Mouse (Mus musculus) cerebellum, adult 9-11 months (tissue): ENCODE measurements around the gene Nrxn3.

Source experiments
- DNase-seq: peaks from one replicate; pipeline ENCODE4 v3.0.0; 2022

Nrxn3 gene

DNA sequence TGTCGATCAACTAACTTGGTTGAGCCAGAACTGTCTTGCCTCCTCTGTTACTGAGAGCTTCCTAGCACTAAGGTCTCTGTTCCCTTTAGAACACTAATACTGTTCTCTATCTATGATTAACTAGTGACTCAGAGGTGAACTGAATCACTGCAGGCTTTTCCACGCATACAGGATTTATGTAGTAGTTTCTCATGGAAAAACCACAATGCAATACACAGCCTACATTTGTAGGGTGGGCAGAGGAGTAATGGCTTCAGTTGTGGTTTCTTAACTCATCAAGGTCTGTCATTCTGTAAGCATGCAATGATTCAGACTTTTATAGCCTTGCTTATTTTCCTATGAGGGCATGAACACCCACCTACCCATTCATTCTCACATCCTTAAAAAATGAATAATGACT lies 1443.4 kb downstream of the Nrxn3 start:
- no peak for DNase-seq

DNA sequence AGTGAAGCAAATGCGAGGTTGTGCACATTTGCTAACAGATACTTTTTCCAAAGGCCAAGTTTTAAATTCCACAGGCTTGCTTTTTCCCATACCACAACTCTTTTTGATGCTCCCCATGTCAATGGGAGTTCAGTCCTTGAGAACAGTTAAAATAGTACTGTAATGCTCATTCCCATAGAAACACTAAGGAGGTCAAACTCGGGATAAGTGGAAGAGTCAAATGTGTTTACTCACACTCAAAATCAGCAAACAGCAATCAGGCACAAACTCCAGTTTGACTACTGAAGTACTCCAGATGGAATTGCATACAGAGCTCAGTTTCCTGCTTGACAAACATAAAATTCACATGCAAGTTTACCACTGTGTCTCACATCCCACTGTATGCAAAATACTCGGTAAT lies 1458.9 kb downstream of the Nrxn3 start:
- no peak for DNase-seq

DNA sequence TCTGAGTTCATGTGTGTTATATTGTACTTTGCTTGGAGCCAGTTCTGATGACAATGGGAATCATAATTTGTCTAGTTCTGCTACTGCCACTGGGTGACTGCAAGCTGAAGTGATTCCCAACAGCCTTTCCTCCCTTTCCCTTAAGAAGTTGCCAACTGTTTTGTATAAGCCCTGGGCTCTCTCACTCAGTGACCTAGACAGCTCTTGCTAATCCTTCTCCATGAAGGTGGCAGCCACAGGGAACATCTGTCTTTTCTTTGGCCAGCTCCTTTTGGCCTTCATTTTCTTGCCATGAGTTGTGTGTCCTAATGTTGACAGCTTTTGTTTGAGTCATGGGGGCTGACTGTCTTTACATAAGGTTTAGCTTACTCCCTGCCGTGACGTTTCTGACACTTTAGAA lies 1460.3 kb downstream of the Nrxn3 start:
- peak; percentile 27 for DNase-seq

DNA sequence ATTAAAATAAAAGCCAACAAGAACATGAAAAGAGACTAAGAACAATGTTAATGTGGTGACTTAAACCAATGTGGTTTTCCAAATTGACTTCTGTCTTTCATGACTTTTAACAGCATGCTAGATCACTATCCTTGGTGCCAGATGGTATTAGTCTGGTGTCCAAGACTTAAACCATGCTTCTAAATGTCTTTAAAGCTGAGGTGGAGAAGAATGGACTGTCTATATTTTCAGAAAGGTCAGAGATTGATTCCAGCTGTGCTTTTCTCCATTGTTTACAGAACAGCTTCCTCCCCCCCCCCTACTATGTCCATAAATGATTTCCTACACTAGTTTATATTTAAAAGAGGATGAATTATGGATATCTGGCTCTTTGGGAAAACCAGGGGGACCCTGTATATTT lies 1473.5 kb downstream of the Nrxn3 start:
- DNase-seq = no peak

DNA sequence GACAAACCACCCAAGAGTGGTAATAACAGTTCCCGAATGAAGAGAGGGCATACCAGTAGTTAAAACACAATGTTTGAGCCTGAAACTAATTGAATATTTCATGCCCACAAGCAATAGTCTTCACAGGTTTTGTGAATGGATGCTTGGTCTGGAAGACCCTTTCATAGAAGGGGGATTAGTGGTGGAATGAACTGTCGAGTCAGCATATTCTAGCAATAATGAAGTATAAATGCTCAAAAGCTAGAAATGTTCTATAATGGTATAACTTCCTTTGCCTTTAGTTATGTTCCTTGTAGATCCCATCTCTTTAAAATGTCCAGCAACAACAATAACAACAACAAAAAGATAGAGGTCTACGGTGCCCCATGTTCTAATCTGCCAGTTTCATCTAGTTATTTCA lies 1475.3 kb downstream of the Nrxn3 start:
- no peak for DNase-seq

DNA sequence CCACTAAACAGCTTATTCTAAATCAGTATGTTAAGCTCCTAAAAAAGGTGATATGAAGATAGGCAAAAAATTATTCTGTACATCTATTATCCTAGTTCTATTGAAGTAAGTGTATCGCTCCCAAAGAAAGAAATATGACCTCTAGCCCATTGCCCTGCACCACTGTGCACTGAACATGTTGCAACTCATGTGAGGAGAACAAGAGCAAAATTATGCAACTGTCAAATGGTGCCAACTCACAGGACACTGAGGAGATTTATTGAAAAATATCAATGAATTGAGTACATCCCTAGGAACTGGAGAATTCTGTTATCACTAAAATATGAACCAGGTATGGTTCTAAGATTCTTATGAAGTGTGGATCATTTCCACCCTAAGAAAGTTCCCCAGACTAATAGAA lies 1479.8 kb downstream of the Nrxn3 start:
- no peak for DNase-seq

DNA sequence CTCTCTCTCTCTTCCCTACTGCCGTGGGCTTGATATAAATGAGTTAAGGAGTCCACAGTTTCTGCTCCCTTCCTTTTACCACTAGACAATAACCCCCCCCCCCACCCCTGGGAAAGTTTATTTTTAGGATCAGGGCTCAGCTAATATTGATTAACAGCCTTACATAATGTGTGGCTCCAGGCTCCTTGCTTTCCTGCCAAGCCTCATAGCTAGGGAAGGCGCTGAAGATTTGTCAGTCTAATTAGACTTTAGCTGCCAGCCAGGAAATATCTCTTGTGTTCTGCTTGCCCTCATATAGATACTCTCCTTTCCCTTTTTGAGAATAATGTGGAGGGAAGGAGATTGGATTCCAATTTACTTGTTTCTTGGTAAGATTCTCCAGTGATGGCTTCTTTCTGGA lies 1488.7 kb downstream of the Nrxn3 start:
- peak; percentile 25 for DNase-seq

DNA sequence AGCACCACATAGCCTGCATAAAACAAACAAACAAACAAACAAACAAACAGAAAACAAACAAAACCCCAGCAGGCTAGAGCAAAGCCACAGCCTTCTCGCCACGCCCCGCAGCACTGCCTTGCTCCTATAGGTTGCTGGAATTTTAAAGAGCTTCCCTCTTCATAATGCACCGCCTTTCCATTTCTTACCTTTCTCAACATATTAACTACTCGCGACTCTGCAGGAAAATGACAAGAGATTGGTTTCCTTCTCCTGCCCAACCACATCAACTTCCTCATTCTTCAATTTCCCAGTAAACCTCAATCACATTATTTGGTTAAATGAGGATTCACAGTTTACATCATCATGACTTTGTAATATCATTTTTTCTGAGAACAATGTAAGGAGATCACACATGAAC lies 1494.4 kb downstream of the Nrxn3 start:
- no peak for DNase-seq

DNA sequence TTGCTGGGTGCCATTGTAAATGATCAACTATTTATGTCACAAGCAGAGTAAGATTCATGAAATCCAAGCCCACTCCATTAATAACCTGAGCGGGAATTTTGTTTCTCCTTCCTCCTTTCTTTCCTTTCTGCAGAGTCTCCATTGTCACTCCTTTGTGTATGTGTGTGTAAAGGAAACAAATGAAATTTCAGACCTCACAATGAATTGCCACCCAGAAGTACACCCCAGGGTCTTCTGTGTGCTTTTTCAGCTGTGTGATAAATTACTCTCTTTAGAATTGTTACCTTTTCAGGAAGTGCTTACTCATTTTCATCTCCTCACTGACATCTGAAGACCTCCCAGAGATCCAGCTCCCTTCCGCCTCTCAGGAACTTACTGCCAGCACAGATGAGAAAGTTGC lies 1506.4 kb downstream of the Nrxn3 start:
- DNase-seq = no peak

DNA sequence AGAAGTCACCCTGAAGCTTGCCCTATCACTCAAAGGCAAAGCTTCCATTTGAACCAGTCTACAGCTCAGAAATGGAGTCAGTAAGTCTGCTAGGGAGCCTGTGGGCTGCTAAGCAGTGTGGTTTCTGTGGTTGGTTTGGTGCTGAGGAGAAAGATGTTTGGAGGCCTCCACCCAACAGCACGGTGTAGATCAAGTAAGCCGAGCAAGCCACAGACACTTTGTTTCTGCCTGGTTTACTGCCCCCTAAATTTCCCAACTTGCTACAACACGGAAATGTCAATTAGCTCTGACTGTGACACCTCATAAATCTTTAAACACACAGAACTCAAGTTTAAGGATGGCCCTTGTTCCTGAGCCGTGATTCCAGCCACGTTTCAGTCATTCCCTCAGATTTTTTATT lies 1513.4 kb downstream of the Nrxn3 start:
- no peak for DNase-seq

DNA sequence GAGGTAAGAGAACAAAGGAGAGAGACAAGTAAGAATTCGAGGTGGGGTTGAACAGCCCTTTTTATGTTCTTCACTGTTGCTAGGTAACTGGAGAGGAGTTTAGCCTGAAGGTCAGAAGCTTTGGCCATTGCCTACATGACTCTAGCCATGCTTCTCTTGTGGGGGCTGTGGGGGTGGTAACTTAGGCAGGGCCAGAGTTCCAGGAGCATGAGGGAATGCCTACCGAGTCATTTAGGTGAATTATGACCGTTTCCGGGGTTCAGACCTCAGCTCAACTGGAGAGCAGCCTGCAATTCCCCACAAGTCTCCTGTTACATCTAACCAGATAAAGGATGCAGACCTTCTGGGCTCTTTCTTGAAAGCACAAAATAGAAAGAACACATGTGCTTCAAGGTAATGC lies 1537.6 kb downstream of the Nrxn3 start:
- DNase-seq = no peak

DNA sequence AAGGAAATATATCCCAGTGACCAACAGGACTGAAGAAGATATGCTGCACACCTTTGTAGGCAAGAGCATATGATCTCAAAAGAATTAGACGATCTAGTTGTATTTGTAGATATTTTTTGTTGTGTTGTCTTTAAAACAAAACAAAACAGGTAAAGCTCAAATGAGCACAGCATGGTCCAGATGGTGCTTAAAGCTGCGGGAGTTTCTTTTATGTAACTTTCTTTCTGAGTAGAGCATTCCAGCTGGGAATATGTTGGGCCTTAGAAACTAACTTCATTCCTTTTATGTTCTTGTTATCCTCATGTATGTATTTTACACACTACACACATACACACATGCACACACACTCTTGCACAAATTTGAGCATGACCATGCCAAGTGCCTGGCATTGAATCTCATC lies 1545.4 kb downstream of the Nrxn3 start:
- DNase-seq = no peak

DNA sequence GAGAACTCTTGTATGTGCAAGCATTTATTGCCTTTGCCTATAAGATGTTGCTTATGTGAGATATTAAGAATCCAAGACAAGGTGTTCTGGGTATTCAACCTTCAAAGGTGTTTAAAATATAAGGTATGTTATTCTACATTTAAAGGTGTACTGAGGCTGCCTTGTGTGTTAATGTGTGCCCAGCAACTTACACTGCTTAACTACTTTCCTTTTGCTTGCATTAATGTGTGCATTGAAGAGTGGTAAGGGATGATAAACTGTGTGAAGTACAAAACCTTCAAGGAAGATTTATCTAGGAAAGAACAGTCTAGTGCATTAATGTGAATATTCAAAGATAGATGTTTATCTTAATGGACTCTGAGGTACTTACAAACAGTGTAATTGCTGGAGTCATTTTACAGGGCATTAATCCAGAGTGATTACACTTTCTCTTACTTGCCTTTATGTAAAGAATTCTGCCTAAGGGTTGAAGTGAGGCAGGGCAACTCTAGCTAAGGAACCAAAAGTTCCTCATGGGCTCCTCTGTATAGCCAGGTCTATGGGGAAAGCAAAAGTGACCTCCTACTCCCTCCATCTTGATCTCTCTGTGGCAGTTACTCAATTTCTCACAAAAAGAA lies 1548.2 kb downstream of the Nrxn3 start:
- no peak for DNase-seq

DNA sequence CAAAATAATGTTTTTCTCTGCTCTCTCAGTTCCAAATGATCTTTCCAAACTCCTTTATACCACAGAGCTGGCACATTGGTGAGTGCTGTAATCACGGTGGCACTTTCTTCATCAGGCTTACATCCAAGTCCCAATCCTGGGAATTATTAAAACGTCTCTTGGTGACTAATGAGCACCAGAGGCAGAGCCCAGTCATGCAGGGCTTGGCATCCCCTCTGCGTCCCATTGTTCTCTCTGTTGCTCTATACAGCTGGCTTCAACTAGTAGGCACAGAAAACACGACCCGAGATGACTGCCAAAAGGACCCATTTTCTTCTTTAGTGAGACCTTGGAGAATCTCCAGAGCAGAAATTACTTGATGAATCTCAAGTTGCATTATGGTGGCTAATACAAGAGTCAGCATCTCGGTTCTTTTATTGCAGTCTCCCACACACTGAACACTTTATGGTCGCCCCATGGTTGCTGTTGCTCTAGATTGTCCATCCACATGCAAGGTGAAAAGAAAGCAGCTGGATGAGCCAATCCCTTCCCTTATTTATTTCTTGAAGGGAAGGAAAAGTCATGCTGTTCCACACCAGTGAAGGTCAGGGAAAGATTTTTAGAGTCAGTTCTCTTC lies 1552.1 kb downstream of the Nrxn3 start:
- peak; percentile 65 for DNase-seq

DNA sequence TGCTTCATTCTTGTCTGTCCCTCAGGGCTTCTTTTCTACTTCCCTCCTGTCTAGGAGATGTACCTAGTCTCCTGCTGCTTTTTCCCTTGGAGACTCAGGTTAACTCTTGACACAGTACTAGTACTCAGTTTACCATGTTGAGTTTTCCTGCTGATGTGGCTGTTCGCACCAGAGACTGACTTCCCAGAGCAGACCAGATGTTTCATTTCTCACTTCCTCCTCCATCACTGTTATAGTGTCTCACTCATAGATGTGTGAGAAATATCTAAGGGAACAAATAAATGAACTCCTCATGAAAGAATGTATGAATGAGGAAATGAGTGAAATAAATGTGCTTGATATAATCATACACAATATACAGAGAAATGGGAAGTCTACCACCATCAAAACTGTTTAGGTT lies 1558.6 kb downstream of the Nrxn3 start:
- no peak for DNase-seq

DNA sequence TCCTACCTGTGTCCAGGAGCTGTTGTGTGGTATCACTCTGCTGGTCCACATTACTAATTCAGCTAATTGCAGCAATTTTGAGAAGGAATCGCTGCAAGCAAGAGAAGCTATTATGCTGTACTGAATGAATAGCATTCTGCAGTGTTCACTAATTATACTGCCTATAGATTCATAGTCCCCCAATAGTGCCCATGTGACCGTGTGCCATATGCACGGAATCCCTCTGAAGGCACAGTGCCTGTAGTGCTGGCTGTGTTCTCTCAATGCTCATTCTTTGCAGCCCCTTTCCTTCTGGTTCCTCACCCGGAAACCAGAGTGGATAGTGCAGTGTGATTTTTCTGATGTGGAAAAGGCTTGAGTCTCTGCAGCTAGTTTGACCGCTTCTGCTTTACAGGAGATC lies 1560.3 kb downstream of the Nrxn3 start:
- no peak for DNase-seq

DNA sequence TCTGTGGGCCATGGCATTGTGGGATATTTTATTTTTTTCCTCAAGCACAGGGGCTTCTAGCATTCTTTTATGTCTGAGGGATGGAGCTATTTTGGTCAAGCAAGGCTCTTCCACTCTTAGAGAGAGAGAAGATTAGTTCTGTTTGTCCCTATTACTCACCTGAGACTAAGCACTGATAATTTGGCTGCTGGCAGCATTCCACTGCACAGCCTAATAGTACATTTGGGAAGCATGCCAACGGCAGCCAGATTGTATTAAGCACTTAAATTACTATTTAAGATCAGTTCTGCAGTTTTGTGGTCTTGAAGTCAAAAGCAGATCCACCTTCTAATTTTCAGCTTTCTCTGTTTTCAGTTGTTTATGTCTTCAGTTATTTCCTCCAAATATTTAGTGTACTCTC lies 1580.0 kb downstream of the Nrxn3 start:
- peak; percentile 56 for DNase-seq

DNA sequence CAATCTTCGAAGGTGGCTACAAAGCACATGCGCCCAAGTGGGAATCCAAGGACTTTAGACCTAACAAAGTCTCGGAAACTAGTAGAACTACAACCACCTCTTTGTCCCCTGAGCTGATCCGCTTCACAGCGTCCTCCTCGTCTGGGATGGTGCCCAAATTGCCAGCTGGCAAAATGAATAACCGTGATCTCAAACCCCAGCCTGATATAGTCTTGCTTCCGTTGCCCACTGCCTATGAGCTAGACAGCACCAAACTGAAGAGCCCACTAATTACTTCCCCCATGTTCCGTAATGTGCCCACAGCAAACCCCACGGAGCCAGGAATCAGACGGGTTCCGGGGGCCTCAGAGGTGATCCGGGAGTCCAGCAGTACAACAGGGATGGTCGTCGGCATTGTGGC lies 1609.1 kb downstream of the Nrxn3 start:
- DNase-seq = peak; percentile 42

DNA sequence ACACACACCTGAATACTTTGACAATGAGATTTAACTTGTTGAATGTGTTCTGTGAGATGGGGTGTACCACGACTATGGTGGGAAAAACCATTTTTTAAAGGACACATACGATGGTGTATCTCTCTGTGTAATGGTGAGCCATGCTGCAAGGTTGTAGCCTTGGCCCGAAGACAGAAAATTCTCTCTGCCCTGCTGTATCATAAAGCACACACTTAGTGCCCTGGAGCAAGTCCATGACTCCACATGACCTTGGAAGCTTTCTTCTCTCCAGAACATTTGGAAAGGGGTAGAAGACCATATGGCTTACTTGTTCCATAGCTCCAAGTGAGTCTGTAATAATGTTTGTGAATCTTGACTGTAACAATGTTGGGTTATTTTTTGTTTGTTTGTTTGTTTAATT lies 1609.8 kb downstream of the Nrxn3 start:
- DNase-seq = peak; percentile 70

DNA sequence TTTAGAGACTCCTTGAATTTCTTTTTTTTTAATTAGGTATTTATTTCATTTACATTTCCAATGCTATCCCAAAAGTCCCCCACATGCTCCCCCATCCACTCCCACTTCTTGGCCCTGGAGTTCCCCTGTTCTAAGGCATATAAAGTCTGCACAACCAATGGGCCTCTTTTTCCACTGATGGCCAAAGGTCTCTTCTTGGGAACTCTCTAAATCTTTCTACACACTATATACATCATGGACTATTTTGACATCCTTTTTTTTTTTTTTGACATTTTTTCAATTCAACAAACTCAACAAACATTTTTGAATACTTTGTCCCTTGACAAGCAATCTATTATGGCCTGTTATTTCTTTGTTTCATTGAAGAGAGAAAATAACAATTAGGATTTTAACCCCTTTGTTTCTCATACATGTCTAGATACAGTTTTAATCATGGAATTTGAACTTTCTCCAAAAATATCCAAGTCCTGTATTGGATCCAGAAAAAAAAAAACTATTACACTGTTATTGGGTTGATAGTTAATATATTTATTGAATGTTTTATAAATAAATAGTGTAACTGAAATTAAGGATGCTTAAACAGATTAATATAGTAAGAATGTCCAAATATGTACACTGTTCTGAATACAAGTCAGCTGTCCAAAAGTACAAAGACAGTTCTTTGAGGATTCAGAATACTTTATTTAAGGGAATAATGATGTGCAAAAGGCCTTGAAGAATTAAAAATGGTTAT lies 1615.0 kb downstream of the Nrxn3 start:
- no peak for DNase-seq

DNA sequence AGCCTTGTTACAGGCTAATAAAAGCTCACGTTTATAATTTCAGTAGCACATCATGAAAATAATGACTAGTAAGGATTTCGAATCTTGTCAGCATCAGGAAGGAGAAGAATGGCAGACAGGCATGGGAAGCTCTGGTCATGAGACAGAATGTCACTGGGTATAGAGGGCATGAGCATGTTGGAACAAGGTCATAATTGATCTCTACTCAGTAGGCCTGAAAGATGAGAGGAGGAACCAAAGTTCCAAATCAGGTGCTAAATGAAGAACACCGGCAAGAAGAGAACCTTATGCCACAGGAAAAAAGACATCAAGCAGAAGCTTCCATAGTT lies 1615.5 kb downstream of the Nrxn3 start:
- DNase-seq = no peak
